Mouse (Mus musculus) ES-Bruce4 (cell line): ENCODE results near the gene Lcn6.

Experiments used
- CTCF ChIP-seq: IDR thresholded peaks from one replicate; pipeline ENCODE4 v1.8.1; 2011; ENCODE audit warnings: low read depth, low read length
- EP300 ChIP-seq: IDR thresholded peaks from 2 replicates; pipeline ENCODE4 v1.6.1; 2011; ENCODE audit warnings: low read depth, low read length; ENCODE audit not compliant: insufficient read depth
- POLR2A ChIP-seq: IDR thresholded peaks from one replicate; pipeline ENCODE4 v1.8.1; 2011; ENCODE audit warnings: low read length; ENCODE audit not compliant: insufficient read depth

DNA sequence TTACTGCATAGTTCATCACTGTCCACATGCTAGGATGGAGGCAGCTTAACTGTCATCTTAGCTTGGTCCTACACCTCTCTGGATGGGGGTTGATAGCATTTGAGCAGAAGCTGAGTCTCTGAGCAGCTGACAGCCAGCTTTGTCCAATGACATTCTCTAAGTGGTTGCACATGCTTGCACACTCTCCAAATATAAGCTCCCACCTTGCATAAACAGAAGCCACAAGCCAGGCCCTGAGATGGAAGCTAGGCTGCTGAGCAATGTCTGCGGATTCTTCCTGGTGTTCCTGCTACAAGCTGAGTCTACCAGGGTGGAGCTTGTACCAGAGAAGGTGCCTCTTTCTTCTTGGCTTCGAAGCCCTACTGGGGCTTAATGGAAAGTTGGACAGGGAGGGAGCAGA lies 23.7 kb upstream of the Lcn6 start, which contains the start of gene Lcn8:
- TF ChIP-seq CTCF (no peak), POLR2A (no peak), EP300 (no peak)
